8 mouse cellular contexts compared by ENCODE assay signal in genomic region chr6:28423767-28424695, GRCm38 (mm10). TPM values are rescaled to one million over a fixed set of nuclear protein-coding genes. Genes with fewer than 3 reads are reported as not detected.
DNase-seq lines count a peak whose midpoint lies in the region; ATAC-seq lines count a peak whose summit lies in the region.

No protein-coding gene starts in this region.

- no peak for DNase-seq in cerebellum, postnatal 4 days (ENCODE audit: low spot score in 2 of 2)
- DNase-seq in embryo, embryonic 10.5 days (ENCODE audit: low spot score), result peak; percentile 62
- peak; percentile 39 to 44 for DNase-seq in gastrocnemius, postnatal 36 days
- DNase-seq in kidney, adult 18-20 months, result peak; percentile 70
- DNase-seq in liver, result peak; percentile 84
- peak; percentile 64 to 86 for DNase-seq in spleen, postnatal 4 days (ENCODE audit: low spot score in 2 of 2)

- H3K36me3 ChIP-seq in midbrain, embryonic 16.5 days (ENCODE audit: control insufficient read depth, insufficient read depth, low read length), result 0 out of 2 replicates have a peak, but pooled peaks cover 6% of the 10 kb centered on the region

- peak overlapping the region; percentile 79 for H3K4me2 ChIP-seq in midbrain, embryonic 16.5 days (ENCODE audit: low read length)

- ATAC-seq in cerebellum, adult (ENCODE audit: insufficient number of reproducible peaks, low FRiP score, low TSS enrichment), result peak; percentile 36
- peak; percentile 48 for ATAC-seq in midbrain, embryonic 16.5 days

- WGBS in midbrain, embryonic 16.5 days, result 11% methylated on average over 40 of the region's 46 CpGs

- intact Hi-C loops in gastrocnemius, postnatal 36 days (cut with DNase I), result loop anchor here (5.0 kb wide), 2 partner anchors 53 to 162 kb away; partner anchors contain the start of gene Snd1

- H3K9ac ChIP-seq in midbrain, embryonic 16.5 days (ENCODE audit: low read depth, low read length), result peak overlapping the region; percentile 97

- no peaks in the 10 kb centered on the region for H3K27me3 ChIP-seq in midbrain, embryonic 16.5 days (ENCODE audit: control insufficient read depth, insufficient read depth, low read depth, low read length)

- peak overlapping the region; percentile 82 for H3K27ac ChIP-seq in midbrain, embryonic 16.5 days (ENCODE audit: low read length)

- peak overlapping the region; percentile 86 for H3K4me3 ChIP-seq in midbrain, embryonic 16.5 days (ENCODE audit: low read depth, low read length)

- H3K9me3 ChIP-seq in midbrain, embryonic 16.5 days (replicated peaks; ENCODE audit: control insufficient read depth, low read length, poor library complexity, severe bottlenecking), result no peaks in the 10 kb centered on the region

- peaks cover 34% of the 10 kb centered on the region for H3K4me1 ChIP-seq in midbrain, embryonic 16.5 days (ENCODE audit: control insufficient read depth, insufficient read depth, low read length)

RNA-seq across cellular contexts. Expression of gene Arf5, which starts 0.7 kb away (rescaled TPM):
- 10 to 100 TPM; 74.6 to 77.3 TPM for total RNA-seq in gastrocnemius, postnatal 36 days (2021)
- 418 and 435 TPM in 2 replicates for polyA plus RNA-seq in midbrain, embryonic 16.5 days (2015; fragmentation: Nextera tagmentation; extraction: Ambion mirVana)

RNA-seq across cellular contexts. Expression of gene Fscn3, which starts 3.6 kb away (rescaled TPM):
- total RNA-seq in gastrocnemius, postnatal 36 days (2021), result not detected
- polyA plus RNA-seq in midbrain, embryonic 16.5 days (2015; fragmentation: Nextera tagmentation; extraction: Ambion mirVana), result 0.13 TPM in 1 of 2 replicates, not detected in the other

RNA-seq across cellular contexts. Expression of gene Gcc1, which starts 4.2 kb away (rescaled TPM):
- 1 to 10 TPM; 4.8 to 5.9 TPM for total RNA-seq in gastrocnemius, postnatal 36 days (2021)
- polyA plus RNA-seq in midbrain, embryonic 16.5 days (2015; fragmentation: Nextera tagmentation; extraction: Ambion mirVana), result 13.0 and 14.3 TPM in 2 replicates

RNA-seq across cellular contexts. Expression of gene Pax4, which starts 25.1 kb away (rescaled TPM):
- total RNA-seq in gastrocnemius, postnatal 36 days (2021), result not detected
- not detected in 2 replicates for polyA plus RNA-seq in midbrain, embryonic 16.5 days (2015; fragmentation: Nextera tagmentation; extraction: Ambion mirVana)

RNA-seq across cellular contexts. Expression of gene Zfp800, which starts 26.2 kb away (rescaled TPM):
- 1 to 10 TPM; 5.7 to 5.9 TPM for total RNA-seq in gastrocnemius, postnatal 36 days (2021)
- 16.6 and 24.6 TPM in 2 replicates for polyA plus RNA-seq in midbrain, embryonic 16.5 days (2015; fragmentation: Nextera tagmentation; extraction: Ambion mirVana)

Comparison
In these comparisons a context has a peak if more than half of its experiments do, and no peak if none do; other contexts are left out.
1. DNase-seq: peak in embryo, embryonic 10.5 days (single experiment), gastrocnemius, postnatal 36 days (2 of 2), kidney, adult 18-20 months (single experiment), liver (single experiment) and spleen, postnatal 4 days (2 of 2); none in cerebellum, postnatal 4 days (0 of 2).